Mouse (Mus musculus): ENCODE data around the gene Kctd20.

- TF ChIP-seq CTCF (IDR thresholded peaks at IDR 0.05; ENCODE audit: control insufficient read depth, insufficient read depth, low read length) (no peak), POLR2A (IDR thresholded peaks at IDR 0.05; ENCODE audit: borderline replicate concordance, control insufficient read depth, low read depth, low read length) (no peak)
These were observed 18.4 kb downstream of the Kctd20 start for GRCm38 (mm10) chr17:28970122-28970521.
